Mouse (Mus musculus): Measurements from ENCODE around the gene Egr2.

Gene Egr2

DNA sequence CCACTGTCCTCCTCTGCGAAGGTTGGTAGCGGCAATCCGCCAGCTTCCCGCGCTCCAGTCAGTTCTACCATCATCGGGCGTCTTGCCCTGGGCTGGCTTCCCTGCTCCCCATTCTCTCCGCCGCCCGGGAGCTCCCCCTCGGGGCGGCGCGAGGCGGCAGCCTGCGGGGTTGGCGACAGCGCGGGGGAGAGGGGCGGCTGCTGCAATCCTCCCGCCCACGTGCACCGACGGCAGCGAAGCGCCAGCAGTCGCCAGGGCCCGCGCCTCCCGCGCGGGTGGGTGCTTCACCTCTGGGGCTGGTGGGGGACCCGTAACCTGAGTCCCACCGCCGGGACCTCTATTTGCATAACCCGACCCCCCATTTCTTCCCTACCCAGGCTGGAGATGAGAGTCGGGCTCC, at the start of gene Egr2:
TSS of gene Egr2 (plus strand) at position 220 of the 400 bp plus-strand sequence.
- DNase-seq (ENCODE audit: extremely low spot score): peak; percentile 46

DNA sequence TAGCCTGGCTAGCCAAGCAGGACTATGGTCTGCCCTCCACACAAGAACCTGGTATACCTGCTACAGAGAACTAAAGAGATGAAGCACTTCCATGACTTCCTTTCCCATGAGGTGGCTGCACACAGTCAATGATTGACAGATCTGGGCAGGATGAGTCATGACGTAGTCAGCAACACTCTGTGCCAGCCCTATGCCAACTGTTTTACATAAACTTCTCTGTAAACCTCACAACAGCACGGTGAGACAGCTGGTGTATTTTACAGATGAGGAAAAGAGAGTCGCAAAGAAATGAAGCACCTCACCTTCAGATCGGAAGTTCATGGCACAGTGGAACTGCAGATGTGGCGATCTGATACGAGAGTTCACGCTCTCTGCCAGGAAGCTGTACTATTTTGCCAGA, 47.8 kb upstream of the Egr2 start:
- DNase-seq (ENCODE audit: extremely low spot score): no peak

DNA sequence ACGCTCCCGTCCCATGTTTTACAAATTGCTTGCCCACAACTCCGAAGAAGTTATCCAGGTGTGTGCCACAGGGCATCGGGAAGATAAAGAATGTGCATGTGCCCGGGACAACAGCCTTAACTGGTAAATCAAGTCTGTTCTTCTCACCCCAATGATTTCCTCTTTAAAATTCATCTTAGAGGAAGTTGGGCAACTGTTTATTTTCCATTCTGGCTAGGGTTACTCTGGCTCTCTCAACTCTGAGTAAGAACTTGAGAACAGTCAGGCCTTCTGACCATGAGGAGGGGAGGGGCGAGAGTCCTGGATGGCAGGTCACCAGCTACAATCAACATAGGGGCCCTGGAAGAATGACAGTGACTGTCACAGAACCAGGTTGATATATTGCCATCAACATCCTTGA, 45.4 kb upstream of the Egr2 start:
- DNase-seq (ENCODE audit: extremely low spot score): no peak

DNA sequence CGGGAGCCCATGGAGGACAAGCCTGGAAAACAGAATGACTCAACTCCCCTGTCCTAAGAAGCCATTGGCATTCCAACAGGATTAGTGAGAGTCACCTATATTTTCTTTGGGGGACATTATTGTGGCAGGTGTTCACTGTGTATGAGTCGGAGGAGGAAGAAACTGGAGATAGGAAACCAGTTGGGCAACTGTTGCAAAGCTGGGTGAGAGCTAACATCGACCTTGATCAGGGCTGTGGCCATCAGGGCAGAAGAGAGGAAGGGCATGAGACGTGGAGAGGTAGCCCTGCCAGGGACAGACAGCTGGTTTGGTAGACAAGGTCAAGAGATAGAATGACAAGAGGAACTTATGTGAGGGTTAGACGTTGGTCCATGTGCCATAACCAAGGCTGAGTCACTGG, 44.6 kb upstream of the Egr2 start:
- no peak for DNase-seq (ENCODE audit: extremely low spot score)

DNA sequence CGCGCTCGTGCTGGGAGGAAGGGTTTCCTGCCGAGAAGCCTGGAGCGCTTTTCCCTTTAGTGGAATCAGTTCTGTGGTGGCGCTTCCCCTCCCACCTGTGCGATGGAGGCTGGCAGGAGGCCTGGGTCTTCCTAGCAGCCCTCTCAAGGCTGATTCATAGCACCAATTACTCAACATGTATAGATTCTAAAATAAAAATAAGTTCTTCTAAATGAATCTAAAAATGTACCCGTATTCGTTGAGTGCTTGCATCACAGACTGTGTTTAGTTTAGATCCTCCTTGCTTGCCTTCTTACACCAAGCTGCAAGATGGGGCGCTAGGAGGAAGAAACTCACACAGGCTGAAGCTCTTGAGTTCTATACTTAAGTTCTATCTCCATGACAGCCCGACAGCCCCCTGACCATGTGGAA, 43.1 kb upstream of the Egr2 start:
- no peak for DNase-seq (ENCODE audit: extremely low spot score)

DNA sequence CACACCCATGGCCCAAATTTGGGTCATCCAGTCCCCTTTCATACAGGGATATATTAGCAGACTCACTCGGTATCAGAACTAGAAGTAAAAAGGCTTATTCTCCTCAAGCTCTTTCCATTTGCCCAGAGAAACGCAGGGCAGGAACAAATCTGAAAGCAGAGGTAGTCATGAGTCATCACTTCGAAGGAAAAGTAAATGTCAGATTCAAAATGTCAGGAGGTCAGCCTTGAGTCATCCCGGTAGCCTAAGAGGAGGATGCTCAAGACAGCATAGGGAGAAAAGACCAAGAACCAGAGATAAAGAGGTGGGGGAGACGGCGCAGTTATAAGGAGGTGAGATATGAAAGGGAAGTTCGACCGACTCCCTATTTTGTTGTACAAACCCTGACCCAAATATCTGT, 41.7 kb upstream of the Egr2 start:
- no peak for DNase-seq (ENCODE audit: extremely low spot score)

DNA sequence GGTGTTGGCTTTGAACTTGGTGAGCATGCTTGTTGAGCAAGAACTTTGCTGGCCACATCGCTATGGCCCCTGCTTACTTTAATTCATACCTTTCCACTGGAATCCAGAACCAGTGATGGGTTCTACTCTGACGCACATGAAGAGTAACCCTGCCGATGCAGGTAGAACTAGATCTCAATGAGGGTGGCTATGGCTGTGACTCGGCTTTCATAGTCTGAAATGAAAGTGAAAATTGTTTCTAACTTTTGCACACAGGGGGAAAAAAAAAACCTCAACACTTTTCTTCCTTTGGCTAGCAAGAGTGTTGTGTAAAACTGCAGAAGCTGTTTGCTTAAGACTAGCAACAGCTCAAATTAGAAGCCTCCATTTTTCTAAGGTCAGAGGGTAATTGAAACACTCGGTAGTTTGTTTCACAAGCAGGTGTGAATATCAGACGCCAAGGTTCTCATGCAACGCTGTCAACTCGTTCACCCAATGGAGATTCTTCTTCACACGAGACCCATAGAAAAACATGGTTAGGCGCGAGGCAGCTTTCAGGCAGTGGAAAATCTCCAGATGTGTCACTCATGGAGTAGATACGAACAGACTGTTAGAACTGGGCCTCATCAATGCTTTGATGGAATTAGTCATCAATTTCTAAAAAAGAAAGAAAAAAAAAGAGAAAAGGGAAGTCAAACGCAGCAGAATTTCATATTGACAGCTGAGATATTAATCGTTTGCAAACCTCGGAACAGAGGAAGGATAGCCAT, 38.0 kb upstream of the Egr2 start:
- DNase-seq (ENCODE audit: extremely low spot score): no peak

DNA sequence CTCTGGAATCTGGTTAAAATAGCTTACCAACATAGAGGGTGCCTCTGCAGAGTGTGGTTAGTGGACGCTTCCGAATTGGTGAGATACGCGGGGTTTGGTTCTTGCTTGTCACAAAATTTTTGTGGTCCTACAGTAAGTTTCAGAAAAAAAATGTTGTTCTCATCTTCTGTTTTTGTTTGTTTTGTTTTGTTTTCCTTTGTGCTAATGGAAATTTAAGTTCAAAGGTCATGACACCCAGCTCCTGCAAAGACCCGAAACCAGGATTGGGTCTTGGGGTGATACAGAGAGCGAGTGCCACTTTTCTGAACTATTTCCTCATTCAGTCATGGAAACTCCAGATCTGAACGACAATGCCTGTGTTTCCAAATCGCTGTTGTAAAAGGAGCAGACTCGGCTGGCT, 37.3 kb upstream of the Egr2 start:
- DNase-seq (ENCODE audit: extremely low spot score): no peak

DNA sequence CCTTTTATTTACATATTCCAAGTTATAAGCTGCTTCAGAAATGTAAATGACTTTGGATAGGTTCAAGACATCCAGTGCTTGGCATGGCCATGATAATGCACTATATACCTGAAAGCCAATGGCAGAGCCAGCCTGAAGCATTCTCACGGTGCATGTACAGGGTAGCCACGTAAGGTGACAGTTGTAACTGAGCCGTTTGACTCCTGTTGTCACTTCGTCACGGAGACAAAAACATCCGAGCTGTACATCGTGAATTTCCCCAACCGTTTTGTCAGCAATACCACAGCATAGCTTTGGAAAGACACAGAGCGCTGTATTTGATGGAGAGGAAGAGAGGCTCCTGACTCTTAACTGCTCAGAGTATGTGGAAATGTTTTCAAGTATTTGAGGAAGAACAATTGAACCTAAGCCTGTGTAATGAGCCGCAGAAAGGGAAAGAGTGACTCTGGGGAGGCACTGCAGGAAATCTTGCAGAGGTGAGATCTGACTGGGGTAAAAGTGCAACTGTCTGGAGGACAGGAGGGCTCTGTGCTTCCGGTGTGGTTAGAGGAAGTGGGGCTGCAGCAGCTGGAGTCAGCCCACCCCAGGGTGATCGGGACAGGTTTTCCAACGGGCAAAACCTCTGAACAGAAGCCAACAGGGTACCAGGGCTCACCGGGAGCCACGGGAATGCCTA, 31.8 kb upstream of the Egr2 start:
- DNase-seq (ENCODE audit: extremely low spot score): no peak

DNA sequence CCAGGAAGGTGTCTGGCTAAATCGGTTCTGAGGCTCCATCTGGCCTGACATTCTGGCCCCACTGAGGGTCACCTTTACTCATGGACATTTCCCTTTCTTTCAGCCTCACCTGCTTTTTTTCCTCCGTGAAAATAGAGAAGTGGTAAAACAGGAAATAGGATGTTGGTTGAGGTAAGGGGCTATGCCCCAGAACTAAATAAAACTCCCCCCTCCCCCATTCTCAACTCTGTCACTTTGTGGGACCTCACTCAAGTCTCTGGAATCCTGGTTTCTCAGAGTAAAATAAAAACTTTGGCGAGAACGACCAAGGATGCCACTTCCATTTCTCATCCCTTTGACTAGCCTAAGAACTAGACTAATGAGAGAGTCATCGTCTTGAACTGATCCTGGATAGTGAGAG, 31.2 kb upstream of the Egr2 start:
- no peak for DNase-seq (ENCODE audit: extremely low spot score)

DNA sequence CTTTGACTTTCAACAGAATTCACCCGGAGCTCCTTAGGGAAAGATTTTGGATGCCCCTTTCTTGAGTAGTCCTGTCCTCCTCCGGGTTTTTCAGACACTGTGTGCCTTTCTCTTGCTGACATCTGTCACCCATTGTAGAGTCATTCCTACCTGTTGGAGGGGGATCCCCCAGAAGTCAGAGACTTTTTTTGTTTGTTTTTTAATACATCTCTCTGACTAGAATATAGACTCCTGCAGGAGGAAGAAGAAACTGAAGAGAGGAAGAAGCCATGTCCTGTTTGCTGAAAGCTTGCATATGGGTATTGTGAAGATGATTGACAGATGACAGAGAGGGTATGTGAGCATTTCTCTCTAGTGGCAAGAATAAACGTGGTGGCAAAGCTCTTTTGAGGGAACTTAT, 30.0 kb upstream of the Egr2 start:
- no peak for DNase-seq (ENCODE audit: extremely low spot score)

DNA sequence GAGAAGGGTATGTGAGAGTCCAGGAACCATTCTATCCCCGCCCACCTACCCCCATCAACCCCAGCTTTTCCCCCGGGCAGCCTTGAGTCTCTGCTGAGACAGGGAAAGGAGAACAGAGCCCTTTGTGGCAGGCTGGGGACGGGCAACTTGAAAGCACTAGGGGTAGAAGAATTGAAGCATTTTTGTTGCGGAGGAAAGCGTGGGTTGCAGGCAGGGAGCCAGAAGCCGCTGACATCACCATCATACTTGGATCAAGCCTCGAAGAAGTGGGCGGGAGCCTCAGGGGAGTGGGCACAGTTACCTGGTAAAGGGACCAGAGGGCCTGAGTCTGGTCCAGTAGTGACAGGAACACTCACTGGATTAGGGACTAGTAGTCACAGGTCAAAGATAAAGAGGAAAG, 23.1 kb upstream of the Egr2 start:
- no peak for DNase-seq (ENCODE audit: extremely low spot score)

DNA sequence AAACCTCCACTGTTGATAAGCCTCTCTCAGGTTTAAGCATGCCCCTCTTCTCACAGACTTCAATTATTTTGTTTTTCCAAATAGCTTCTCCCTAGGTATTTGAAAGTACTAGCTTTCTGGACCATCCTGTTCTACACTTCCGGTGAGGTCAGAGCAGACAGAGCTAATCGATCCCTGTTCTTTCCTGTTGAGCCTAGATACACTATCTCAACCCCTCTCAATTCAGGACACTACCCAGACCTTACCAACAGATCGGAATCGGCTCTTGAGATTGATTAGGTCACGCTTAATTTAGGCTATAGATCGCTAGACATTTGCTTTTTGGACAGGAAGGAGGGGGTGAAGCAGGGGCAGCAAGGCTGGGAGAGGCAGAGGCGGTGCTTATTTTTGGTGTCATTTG, 22.4 kb upstream of the Egr2 start:
- DNase-seq (ENCODE audit: extremely low spot score): no peak

DNA sequence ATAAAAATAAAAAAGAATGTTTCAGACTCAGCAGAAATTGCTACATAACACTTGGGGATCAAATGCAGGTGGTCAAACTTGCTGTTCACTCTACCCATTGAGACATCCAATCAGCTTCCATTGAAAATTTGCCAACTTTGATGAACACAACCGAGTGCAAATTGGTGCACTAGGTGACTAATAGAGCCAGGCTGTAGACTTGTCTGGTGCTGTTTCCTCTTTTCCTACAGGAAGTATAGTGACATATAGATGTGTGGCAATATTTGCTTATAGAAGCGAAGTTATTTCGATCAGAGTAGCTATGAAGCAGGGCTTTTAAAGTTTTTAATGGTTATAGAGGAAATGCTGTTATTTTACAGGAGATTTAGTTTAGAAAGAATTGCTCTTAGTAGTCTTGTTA, 16.5 kb upstream of the Egr2 start:
- DNase-seq (ENCODE audit: extremely low spot score): no peak

DNA sequence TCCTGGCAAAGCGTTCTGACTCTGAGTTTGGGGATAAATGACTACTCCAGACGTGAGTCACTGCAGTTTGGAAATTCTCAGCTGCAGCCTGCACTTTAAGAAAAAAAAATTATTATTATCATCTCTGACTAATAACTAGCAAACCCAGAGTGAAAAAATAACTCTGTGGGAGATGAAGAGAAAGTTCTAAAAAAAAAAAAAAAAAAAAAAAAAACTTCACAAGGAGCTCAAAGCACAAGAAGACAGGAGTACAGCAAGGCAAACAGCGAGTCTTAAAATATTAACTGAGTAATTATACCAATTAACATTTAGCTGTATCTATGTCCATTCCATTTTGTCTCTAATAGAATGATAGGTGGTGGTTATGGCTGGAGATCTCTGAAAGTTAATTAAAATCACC, 11.1 kb upstream of the Egr2 start:
- DNase-seq (ENCODE audit: extremely low spot score): no peak

DNA sequence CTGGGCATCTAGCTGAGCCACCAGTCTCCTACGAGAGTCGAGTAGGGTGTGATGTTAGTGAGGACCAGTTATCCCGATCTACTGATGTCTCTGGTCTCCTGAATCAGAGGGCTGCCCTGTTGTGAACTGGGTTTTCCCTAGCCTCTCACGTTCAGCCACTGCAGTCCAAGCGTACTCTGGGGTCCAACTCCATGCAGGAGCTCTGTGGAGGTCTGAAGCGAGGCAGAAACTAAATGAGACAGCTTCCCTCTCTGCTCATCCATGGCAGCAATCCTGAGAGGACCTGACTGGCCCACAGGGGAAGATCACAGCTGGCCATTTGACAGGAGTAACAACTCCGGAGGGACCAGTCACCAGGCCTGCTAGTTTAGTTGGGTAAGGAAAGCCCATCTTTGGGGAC, 10.6 kb upstream of the Egr2 start:
- DNase-seq (ENCODE audit: extremely low spot score): no peak

DNA sequence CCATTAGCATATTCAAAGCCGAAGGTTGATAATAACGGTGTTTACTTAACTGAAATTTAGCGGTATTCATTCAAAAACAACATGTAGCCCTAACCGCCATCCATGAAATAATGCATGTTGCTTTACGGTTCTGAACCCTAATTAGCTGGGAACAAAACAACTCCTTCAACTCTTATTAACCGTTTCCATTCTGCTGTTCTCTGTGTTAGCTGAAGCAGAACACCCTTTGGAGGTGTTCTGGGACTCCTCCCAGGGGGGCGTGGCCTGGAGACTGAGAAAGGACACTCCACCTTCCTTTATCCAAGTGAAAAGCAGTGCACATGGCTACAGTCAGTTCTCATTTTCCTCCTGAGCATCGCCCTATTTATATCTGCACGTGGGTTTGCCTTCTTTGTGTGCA, 8.8 kb upstream of the Egr2 start:
- no peak for DNase-seq (ENCODE audit: extremely low spot score)

DNA sequence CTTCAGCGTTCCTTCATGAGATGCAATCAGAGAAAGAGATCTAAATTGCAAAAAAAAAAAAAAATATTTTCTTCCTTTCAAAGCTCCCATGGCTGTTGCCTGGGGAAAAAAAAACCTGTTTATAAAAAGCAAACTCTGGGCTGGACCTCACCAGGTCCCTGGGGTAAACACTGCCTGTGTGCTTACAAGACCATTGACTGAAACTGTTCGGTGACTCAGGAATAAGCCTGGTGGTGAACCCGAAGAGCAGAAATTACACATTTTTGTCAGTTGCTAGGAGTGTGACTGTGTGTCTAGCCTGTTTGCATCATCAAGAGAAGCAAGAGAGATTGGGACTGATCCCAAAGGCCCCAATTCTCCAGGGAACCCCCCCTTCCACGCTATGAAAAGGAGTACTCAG, 5.5 kb upstream of the Egr2 start:
- no peak for DNase-seq (ENCODE audit: extremely low spot score)

DNA sequence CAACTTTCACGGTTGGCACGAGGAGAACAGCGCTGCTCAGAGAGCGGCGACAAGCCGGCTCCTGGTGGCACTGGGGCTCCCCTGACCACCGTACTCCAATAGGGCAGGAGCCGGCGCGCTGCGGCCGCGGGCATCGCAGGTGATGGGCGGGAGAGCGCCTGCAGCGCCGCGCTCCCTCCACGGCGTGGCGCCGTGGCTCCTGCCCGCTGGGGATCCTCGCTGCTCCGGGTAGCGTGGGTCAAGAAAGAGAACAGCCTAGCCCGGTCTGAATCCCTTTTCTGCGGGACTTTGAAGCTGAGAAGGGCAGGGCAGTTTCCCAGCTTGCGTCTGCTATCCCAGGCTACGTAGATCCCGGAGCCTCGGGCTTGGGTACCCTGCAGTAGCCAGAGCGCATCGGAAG, 697 bp downstream of the Egr2 start:
- peak; percentile 77 for DNase-seq (ENCODE audit: extremely low spot score)

DNA sequence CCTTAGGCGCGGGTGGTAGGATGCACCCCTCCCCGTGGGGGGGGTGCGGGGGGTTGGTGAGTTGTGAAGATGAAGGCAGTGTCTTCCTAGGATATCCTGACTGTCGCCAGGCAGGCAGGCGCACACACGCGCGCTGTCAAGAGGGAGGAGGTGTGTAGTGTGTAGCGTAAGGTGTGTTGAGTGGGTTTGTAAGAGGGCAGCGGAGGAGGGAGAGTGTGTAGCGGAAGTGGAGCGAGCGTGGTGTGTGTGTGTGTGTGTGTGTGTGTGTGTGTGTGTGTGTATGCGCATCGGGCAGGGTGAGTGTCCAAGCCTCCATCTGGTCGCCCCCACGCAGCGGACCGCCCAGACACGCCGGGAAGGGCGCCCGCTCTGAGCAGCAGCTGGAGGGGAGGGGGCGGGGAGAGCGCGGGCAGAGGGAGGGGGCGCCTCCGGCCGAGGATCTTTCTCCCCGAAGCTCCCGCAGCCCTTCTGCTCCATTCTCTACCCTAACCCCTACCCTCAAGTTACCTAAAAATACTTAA, 1.4 kb downstream of the Egr2 start:
- peak; percentile 46 for DNase-seq (ENCODE audit: extremely low spot score)

DNA sequence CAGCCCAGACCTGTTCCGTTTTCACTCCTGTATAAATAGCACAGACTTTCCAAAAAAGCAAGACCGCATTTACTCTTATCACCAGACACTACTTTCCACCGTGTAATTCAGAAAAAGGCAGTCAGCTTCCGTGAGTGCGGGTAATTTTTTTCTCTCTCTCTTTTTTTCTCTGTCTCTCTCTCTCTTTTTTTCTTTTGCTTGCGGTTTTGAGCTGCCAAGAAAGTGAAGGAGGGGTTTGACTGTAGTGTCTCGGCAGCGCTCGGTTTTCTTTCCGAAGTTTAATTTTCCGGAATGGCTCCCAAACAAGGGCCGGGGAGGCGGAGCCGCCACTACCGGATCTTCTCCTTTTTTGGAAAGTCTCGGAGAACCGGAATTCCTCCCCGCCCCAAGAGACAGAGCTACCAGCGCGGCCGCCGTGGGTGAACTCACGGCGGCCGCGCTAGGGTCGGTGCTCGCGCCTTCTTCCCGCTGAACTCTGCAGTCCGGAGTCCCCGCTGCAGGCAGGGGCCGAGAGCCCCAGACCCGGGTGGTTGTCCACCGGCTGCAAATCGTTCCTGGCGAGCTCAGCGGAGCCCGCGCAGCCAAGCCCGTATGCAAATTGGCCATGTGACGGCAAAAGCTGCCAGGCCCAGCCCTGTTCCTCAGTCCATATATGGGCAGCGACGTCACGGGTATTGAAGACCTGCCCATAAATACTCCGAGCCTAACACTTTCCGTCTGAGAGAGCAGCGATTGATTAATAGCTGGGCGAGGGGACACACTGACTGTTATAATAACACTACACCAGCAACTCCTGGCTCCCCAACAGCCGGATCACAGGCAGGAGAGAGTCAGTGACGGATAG, 2.1 kb downstream of the Egr2 start:
- DNase-seq (ENCODE audit: extremely low spot score): peak; percentile 89

DNA sequence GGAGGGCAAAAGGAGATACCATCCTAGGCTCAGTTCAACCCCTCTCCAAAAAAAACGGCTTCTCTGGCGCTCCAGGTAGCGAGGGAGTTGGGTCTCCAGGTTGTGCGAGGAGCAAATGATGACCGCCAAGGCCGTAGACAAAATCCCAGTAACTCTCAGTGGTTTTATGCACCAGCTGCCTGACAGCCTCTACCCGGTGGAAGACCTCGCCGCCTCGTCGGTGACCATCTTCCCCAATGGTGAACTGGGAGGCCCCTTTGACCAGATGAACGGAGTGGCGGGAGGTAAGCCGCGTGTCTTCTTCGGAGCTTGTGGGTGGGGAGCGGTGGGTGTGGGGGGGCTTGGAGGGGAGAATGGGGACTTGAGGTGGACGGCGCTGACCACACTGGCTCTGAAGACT, 2.8 kb downstream of the Egr2 start:
- no peak for DNase-seq (ENCODE audit: extremely low spot score)
